Mouse (Mus musculus) megakaryocyte progenitor cell, adult 5-6 weeks (primary cell): Measurements from ENCODE around the gene Sptlc2. TPM values are rescaled to one million over a fixed set of nuclear protein-coding genes. Genes with fewer than 3 reads are reported as not detected.
A peak's percentile ranks its signal among the peaks of the same experiment; 100 is the strongest.

Source experiments
- ATAC-seq: replicated peaks from 2 replicates; pipeline ENCODE4 v1.8.0; 2016; ENCODE audit warnings: mild to moderate bottlenecking, moderate TSS enrichment, inconsistent platforms; ENCODE audit not compliant: poor library complexity
- total RNA-seq, 2 experiments: library from RNA; stranded (forward) in 1 of 2; stranded (reverse) in 1 of 2; fragments of 157-497, 149-512 nt in 1 of 2; fragments of 200-1000 nt in 1 of 2; gene quantifications; 2 replicates each; pipeline versions ENCODE4 v1.2.3 to v1.2.4; 2015 to 2017

Sptlc2 gene
- total RNA-seq, 2 experiments from 2014 or later: 128 to 199 TPM

DNA sequence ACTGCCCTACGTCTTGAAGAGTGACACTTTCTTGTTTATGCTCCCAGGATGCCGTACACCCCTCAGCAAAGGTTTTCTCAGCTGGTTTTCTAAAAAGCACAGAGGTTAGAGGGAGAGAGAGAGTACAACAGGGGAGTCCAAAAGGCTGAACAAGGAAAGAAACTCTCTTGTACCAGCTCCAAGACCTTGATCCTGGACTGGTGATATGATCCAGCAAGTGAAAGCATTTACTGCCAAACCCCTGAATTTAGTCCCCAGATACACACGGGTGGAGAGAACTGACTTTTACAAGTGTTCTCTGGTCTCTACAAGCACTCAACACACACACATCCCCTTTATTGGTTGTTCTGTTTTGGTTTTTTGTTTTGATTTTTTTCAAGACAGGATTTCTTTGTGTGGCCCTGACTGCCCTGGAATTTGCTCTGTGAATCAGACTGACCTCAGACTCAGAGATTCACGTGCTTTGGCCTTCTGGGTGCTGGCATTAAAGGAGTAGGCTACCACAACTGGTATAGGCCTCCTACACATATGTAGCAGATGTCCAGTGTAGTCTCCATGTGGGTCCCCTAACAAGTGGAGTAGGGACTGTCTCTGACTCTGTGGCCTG, 9.8 kb upstream of the Sptlc2 start:
- ATAC-seq: no peak

DNA sequence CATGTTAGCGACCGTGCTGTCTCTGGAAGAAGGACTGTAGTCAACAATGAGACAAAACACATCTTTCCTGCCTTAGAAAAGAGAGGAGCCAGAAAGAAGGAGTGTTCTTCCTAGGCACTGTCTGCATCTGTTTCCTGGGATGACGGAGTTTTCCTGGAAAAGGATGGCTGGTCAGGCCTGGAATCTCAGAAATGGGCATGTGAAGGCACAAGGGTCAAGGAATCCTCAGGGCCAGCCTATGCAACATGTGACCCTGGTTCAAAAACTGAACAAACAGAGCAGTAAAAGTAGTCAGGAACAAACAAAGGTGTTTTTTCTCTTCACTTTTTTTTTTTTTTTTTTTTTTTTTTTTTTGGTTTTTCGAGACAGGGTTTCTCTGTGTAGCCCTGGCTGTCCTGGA, 9.0 kb upstream of the Sptlc2 start:
- ATAC-seq: no peak

DNA sequence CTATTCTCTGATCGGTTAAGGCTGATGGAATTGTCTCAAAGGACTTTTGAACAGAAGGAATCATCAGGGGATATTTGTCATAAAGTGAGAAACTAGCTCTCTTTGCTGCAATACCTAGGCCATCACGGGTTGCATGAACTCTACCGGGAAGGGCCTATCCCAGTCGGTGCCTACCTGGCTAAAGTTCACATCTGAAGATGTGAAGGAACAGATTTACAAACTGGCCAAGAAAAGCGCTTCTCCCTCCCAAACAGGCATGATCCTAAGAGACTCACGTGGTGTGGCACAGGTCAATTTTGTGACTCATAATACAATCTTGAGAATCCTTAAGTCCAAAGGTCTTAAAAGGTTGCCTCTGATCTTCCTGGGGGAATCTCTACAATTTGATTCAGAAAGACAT, 6.2 kb upstream of the Sptlc2 start:
- ATAC-seq: no peak

DNA sequence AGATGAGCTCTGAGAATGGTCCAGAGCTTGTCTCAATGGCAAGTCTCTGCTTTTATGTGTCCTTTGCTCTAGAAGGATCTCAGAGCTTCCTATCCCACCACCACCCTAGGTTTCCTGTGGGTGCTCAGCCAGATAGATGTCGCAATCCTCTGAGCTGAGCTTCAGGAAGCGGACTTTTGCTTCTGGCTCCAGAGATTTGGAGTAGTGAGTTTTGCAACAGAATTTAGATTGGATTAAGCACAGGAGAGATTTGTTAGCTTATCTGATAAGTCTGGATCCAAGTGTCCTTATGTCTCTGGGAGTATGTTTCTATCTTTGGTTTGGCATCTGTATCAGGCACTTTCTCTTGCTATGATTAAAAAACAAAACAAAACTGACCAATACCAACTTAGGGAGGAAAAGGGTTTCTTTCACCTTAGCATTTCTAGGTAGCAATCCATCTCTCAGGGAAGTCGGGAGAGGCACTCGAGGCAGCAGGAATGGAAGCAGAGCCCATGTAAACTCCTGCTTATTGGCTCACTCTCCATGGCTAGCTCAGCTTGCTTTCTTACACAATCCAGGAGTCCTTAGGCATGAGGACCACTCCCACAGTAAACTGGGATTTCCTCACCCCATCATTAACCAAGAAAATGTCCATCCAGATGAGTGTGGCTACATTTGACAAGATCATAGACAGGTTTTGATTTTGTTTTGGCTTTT, 5.4 kb upstream of the Sptlc2 start:
- ATAC-seq: peak; percentile 66

DNA sequence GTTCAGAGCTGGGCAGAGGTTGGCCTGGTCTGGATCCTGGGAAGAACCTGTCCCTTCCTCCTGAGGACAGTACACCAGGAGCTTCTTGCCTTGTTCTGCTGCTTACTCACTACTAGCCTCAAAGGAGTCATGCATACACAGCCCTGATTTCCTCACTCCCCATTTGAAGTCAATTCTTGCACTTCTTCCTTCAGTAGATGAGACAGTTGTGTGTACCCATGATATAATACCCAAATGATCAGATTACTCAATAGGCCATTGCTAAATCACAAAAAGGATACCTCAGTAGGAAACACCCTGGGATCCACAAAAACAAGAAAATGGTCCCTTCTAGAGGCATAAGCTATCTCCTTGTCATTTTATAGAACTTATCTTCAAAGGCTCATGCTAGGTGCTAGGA, 3.2 kb upstream of the Sptlc2 start:
- peak; percentile 7; the same call in 1 of the 2 replicates for ATAC-seq

DNA sequence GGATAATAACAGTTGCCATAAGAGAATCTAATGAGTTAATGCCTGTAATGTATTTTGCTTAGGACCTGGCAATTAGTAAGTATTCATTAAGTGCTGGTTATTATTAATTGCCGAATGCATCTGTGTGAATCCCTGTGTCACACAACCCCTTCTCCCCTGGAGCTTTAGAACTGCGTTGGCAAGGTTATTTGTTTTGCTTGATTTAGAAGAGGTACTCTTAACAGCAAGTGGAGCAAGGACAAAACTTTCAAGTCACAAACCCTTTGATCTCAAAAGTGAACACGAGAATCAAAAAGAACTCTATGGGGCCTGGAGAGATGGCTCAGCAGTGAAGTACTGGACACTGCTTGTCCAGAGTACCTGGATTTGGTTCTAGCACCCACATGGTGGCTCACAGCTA, 1.1 kb upstream of the Sptlc2 start:
- no peak for ATAC-seq

DNA sequence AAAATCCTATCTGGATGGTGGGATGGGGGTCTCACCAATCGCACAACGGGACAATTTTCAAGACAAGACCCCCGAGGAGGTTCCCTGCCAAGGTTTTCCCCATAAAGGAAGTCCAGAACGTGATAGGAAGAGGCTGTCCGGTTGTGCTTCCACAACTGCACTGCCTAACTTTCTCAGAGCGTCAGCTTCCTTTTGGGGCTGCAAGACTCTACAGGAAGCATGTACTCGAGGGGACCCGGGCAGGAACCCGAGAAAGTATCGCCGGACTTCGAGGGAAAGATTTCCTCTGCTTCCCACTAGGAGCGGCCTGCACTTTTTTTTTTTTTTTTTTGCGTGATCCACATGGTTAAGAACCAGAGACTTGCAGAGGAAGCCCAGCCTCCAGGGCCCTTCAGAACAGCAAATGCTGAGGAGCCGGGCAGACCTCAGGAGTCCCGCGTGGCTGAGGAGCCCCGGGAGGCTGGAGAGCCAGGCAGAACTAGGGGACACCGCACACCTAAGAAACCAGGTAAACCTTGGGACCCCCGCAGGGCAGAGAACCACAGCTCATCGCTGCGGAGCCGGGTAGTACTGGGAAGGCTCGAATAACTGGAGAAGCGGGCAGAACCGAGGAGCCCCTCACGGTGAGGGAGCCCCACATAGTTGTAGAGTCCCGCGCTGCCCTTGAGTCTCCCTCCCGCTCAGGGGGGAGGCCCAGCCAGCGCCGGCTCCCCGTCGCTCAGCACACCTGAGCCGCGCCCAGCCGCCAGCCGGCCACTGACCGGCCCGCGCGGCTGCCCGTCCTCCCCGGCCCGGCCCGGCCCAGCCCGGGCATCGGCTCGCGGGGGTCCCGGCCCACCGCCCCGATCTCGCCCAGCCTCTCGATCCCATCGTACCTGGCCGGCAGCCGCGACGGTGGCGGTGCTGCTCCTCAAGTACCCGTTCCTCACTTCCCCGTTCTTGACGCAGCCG, 709 bp downstream of the Sptlc2 start:
- ATAC-seq: peak; percentile 8

DNA sequence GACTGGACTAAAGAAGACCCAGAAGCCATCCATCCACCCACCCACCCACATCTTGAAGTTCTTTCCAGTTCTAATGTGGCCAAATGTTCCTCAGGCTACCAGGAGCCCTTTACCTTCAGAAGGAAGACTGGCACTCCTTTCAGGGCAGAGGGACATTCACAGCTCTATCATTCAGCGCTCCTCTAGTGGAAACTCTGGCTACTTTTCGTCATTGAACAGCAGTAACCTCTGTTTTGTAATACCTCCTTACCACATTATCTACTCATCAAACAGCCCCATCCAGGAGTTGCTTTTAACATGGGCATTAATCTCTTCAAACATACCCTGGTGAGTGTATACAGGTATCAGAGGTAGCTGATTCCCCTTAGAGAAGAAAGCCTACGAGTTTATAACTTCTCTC, 3.1 kb downstream of the Sptlc2 start:
- no peak for ATAC-seq

DNA sequence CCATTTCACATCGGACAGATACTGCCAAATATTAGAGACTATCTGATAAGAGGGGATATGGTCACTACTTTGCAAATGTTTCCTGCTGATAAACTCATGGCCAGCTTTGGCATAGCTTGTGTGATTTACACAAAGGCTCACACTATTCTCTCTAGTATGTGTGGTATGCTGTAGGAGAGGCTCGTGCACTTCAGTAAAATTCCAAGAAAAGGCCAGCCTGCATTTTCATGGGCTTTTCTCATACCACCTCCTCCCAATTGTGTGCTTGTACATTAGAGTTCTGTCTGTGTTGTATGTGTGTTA, 6.8 kb downstream of the Sptlc2 start:
- ATAC-seq: peak; percentile 5

DNA sequence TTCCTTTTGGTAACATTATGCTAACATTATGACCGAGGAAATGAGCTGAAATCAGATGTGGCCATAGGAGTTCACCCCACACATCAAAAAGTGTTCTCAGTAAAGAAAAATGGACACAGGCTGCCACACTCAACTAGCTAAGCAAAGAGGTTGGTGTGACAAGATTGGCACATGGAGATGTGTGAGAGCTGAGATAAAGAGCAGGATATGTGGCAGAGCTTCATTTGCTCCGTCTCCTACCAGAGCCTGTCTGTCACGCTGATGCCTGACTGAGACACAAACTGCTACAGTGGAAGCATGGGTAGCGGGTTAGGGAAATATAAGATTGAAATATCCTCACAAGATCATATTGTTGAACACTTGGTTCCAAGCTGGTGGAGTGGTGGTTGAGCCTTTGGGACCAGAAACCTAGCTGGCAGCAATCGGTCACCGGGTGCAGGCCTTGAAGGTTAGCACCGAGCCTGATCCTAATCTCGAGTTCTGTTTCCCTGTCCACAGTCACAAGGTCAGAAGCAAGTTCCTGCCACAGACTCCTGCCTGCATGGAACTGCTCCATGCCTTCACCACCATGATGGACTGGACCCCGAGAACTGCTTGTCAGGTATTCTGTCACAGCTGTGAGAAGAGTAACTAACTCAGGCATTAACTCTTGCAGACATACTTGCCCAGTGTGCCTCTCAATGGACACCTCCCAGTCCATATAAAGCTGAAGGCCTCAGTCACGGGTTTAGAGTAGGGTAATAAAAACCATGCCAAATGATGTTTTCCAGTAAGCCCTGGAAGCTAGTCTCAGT, 7.4 kb downstream of the Sptlc2 start:
- ATAC-seq: peak; percentile 71

DNA sequence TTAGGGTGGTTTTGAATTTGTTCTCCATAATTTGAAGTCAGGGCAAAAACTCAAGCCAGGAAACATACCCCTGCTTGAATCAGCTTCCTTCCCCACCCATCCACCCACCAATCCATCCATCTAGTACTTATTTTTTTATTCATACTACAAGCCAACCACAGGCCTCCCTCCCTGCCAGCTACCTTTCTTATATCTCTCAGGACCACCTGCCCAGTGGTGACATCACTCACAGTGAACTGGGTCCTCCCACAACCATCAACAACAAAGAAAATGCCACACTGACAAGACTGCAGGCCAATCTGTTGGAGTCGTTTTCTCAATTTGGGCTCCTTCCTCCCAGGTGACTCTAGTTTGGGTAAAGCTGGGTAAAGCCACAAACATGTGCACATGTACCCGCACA, 8.7 kb downstream of the Sptlc2 start:
- ATAC-seq: peak; percentile 32

DNA sequence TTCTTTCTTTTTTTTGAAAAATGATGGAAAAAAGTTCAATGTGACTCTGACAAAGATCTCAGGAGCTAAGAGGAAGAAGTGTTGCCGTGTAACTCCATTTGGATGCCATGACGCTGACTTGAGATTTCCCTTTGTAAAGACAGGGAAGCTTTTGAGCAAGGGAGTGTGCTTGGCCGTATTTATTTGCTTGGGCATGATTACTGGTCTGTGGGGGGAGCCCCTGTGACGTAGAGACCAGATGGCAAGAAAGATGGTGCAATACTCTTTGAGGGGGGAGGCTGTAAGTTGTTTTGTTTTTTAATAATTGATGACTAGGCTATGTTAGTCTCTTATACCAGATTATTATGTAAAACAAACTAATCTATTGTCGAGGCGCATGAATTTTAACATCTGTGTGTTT, 14.0 kb downstream of the Sptlc2 start:
- 0 out of 2 replicates have a peak, but pooled peaks have one; percentile 20 for ATAC-seq

DNA sequence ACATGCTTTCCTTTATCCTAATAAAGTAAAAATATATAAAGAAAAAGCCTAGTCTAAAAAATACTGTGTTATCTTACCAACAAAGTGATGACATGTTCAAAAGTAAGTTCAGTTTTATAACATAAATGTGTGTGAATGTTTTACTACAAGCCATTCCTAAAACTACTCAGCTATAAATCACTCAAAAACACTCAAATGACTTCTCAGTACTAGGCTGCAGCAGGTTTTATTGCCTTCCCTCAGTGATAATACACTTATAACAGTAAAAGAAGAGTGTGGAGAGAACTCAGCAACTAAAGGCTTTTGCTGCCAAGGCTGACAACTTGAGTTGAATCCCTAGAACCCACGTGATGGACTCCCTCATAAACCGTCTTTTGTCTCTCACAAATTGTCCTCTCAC, 18.8 kb downstream of the Sptlc2 start:
- no peak for ATAC-seq

DNA sequence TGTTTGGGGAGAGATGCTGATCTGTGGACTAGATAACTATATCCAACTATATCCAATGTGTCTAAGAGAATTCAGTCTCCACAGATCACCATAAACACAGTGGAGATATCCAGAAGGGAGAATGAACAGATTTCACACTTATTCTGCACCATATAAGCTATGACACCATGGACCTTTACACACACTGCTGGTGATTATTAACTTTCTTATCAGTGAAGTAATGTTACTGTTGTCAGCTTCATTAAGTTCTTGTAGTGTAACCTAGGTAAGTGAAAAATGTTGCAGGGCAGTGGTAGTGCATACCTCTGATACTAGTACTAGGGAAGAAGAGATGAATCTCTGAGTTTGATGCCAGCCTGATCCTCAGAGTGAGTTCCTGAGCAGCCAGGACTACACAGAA, 20.1 kb downstream of the Sptlc2 start:
- no peak for ATAC-seq

DNA sequence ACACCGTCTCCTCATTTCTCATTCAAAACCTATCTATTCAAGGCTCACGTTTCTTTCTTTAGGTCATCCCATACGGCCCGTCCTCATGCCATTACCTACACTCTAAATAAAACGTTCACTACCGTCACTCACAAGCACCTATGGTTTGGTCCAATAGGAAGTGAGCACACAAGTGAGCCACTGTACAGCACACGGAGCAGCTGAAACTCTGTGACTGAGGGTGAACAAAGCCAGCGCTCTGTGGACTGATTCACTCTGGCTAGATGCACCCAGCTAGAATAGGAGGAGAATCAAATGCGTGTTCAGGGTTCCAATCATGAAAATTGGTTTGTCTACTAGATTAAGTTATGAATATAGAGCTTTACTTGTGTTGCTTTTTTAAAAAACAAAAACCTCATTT, 22.5 kb downstream of the Sptlc2 start:
- no peak for ATAC-seq

DNA sequence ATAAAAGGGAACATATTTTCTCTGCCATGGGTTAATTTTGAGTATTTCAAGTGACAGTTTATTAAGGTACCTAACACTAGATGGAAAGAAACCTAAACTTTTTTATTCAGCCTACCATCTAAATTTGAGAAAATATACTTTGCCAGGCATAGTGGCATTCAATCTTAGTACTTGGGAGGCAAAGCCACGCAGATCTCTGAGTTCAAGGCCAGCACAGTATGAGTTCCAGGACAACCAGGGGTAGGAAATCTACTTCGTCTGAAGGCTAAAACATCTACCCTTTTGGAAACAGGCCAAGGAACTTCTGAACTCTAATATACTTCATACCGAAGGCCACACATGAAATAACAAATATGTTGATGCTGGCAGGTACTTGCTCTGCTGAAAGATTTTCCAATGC, 26.0 kb downstream of the Sptlc2 start:
- no peak for ATAC-seq

DNA sequence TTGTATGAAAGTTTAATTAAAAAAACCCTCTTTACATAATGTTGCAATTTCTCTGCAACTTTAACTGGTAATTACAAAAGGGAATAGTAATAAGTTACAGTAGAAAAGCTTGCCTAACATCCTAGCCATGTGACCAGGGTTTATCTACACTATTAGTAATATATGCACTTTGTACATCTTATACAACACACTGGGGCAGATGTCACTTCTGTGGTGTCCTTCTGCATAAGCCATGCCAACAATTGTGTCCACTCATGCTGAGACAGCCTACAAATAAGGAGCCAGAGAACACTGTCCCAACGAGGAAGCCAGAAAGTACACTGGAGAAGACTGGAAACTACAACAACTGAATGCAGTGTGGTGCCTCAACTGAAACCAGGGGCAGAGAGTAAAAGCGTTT, 40.1 kb downstream of the Sptlc2 start:
- ATAC-seq: peak; percentile 68

DNA sequence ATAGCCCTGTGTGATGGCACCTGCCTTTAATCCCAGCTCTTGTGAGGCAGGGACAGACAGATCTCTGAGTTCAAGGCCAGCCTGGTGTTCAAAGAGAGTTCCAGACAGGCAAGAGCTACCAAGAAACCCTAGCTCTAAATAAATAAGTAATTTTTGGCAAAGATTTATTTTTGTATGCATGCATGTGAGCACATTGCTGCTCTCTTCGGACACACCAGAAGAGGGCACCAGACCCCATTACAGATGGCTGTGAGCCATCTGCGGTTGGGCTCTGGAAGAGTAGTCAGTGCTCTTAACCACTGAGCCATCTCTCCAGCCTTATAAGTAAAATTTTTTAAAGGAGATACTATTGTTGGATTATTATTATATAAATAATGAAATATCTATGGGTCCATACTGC, 40.6 kb downstream of the Sptlc2 start:
- ATAC-seq: no peak

DNA sequence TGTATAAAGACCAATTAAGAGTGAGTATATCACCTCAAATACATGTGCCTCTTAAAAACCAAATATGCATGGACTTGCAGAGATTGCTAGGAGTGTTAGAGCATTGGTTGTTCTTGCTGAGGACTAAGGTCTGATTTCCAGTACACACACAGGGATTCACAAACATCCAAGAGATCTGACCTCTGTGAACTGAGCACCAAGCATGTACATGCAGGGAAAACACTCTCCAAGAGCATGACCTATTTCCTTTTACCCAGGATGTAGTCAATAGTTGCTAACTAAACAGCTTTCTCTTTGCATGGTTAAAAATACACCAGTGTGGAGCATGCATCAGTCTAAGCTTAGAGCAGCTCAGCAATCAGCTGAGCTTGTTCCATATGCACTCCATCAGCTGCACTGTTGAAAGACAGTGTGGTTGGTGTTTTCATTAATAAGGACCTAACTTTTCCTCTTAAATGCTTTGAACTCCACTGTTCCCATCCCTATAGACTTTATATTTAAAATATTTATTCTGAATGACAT, 45.0 kb downstream of the Sptlc2 start:
- no peak for ATAC-seq

DNA sequence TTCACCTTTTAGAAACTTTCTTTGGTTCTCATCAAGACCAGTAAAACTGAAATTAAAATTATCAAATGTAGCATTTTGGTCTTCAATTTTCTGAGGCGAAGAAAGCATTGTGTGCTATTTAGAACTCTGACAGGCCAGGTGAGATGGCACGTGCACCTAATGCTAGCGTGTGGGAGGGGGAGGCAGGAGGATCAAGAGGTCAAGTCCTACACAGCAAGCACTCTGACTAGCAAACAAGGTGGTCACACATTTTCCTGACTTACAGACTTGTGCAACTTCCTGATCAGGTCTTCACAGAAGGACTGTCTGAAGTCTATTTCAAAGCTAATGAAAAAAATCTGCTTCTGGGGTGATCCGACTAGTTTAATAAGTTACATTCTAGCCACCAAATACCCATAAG, 50.1 kb downstream of the Sptlc2 start:
- no peak for ATAC-seq

DNA sequence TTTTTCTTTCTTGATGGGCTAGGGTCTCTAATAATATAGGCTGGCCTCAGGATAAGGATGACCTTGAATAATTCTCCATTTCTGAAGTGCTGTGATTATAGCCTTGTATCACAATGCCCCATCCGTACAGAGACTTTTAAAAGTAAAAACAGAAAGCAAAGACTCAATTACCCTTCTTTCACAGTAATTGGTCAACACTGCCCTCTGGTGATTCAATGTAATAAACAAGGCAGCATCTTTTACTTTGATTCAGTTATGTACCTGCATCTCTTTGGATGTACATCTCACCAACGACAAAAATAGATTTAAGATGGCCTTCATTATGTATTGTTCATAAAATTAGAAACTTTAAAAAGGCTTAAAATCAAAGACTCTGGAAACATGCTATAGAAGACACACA, 53.3 kb downstream of the Sptlc2 start:
- ATAC-seq: peak; percentile 79
